Mouse (Mus musculus) spleen, postnatal 10 days (tissue): ENCODE results near the gene Hsd17b11.
"Not testable (repeated sequence)": the region's sequence is repeated elsewhere in the genome, so short reads cannot be mapped to it uniquely, and the experiment has no call there.

Source experiments
- DNase-seq, 2 experiments: peaks; one replicate each; pipeline ENCODE4 v3.0.0; 2021 to 2022; ENCODE audit warnings: low spot score in 2 of 2

Gene Hsd17b11

DNA sequence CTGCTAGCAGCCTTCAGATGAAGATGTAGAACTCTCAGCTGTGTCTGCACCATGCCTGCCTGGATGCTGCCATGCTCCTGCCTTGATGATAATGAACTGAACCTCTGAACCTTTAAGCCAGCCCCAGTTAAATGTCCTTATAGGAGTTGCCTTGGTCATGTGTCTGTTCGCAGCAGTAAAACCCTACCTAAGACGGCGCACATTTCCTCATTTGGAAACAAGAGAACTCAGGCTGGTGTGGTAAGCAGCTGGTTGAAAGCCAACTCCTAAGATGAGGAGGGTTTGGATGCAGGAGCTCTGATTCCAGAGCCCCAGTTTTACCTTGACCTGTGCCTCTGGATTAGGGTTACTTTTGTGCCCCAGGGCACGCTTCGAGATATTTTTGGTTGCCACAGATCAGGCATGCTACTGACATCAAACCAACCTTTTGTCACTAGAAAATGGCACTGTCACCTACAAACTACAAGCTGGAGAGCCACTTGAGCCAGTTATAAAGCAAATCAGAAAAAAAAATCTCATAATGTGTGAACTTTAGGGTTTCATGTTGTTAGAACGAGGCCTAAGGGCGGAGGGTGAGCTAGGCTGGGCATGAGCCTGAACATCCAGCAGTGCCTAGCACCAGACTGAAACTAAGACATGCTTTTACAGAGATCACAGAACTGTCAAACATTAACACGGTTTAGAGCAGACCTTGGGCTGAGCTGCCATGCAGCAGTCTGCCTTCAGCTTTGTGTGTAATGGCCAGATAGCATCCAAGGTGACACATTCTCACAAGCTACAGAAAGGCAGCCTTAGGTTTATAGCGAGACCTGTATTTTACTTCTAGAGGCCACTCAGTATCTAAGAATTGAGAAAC is 40.8 kb downstream of the Hsd17b11 start:
- no peak for DNase-seq

DNA sequence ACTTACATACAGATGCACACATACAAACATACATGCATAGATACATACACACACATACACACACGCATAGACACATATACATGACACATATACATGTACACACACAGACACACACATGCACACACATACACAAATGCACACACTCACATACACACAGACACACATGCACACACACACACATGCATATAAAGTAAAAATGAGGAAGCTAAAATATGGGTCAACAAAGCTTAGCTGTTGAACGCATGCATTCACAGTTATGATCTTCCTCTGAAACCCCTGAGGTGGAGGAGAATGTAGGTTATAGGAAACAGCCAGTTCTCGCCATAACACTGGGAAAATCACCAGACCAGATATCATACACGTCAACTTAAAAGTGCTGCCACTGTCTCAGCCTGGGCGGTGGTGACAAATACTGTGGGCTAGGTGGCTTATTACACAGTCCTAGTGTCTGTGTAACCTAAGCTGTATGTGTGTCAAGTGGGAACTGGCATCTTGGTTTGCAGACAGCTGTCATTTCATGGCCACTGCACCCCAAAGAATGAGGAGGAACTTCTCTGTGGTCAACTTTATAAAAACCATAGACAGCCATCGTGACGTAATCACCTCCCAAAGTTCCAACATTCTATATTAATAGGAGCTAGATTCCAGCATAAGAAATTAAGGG is 43.7 kb downstream of the Hsd17b11 start:
- no peak for DNase-seq

DNA sequence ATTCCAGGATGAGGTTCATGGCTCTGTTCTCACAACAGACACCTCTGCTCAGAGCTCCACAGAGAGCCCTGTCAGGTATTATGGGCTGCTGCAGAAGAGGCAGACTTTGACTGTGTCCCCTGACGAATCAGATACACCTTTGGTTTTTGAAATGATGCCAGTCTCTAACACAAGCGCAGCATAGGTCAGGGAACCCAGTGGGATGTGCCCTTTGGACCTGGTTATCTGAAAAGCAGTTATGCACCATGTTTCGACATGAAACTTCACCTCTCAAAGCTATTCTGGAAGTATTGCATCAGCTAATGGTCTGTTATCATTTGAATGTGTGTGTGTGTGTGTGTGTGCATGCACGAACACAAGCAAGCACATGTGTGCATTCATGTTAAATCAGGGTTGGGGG is 44.4 kb downstream of the Hsd17b11 start, which contains the start of gene Hsd17b13:
Gene Hsd17b13 (minus strand): TSS at position 114 of the 400 bp plus-strand sequence.
- no peak for DNase-seq

DNA sequence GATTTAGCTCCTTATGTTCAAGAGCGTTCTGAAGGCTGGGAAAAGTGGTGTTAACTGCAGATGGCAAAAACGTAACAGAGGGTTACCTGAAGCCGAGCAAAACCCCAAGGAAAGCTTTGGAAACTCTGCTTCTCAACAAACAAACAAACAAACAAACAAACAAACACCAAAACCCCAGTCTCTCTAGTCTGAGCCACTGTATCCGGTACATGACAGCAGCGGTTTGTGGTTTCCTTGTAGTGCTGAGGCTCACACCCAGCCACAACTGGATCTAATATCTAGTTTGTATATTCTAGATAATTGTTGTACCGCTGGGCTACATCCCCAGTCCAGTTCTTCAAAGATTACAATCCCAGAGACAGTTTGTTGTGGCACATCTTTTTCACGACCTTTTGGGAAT is 46.0 kb downstream of the Hsd17b11 start:
- no peak for DNase-seq

DNA sequence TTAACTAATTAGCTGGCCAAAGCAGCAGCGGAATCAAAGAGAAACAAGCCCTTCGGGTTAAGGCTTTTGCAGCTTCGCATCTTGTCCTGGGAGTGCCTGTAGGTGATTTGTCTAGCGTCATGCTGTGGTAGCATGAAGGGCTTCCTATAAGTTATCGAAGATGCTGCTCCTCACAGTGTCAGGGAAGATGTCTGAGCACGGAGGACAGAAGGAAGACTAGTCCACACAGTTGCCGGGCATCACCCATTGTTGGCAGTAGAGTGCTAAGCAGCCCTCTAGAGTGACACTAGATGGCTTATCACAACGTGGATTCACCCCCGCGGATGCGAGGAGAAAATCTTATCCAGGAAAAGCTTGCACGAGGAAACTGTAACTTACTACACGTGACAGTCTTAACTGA is 48.9 kb downstream of the Hsd17b11 start:
- no peak for DNase-seq

DNA sequence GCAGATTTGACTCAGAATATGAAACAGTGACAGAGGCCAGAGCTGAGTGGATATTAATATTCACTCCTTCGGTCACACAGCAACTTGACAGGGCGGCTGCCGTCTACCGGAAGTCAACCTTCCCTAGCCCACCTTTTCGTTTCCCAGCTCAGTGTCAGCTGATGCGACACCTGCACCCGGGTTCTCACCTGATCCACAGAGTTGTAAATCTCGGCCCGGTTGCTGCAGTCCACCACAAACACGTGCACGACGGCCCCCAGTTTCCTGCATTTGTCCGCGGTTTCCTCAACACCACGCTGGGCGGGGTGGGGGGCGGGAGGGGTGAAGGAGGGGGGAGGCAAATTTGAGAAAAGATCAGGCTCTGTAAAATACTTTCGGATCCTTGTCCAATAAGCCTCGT is 49.3 kb downstream of the Hsd17b11 start:
- DNase-seq, result no peak

DNA sequence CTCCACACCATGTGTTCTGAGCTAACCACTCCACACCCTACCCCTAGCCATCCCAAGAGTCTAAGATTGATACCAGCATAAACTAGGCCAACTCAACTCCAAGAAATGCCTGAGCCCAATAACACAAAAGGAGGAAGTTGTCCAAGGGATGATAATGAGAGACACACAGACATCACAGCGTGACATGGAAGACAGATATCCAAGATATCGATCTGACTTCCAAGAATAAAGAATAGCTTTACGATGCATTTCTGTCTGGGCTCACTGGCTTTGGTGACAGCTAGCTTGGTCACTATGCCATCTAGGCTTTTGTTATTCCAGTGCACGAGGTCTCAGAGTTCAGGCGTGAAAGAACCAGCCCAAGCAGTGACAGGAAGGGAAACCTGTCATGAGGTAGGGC is 50.7 kb downstream of the Hsd17b11 start:
- no peak for DNase-seq

DNA sequence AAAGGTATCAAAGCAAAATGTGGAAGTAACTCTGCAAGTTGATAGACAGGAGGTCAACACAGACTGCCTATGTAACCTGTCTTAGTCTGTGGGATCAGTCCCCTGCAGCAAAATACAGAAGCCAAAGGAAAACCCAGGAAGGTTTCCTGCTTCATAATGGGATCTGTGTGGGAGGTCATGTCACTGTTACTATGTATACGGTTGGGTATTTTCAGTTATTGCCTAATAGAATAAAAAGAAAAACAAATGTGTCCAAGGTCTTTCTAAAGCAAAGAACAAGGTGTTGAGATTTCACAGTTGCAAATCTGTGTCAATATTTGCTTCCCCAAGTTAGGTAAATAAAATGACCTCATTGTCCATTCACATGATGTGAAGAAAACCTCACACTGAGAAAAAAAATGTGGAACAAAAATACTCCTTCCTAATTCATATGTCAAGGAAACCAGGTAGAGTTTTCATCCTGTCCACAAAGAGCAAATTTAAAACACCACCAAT is 58.7 kb downstream of the Hsd17b11 start:
- DNase-seq, result no peak

DNA sequence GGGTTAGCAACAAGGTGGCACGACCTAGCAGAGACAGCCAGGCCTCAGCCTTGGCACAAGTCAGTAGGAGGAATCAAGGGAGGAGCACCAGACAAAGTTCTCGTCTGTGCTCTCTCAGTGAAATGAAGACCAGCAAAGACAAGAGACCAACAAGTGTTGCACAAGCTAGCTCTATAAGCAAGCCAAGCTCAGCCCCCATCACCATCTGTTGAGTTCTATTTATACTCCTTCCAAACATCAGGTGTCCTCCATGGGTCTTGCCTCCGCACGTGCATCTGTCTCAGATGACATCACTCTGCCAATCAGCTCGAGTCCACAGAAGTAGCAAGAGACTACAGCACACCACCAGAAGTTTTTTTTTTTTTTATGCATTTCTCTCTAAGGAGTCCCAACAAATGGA is 67.1 kb downstream of the Hsd17b11 start:
- DNase-seq, result no peak

DNA sequence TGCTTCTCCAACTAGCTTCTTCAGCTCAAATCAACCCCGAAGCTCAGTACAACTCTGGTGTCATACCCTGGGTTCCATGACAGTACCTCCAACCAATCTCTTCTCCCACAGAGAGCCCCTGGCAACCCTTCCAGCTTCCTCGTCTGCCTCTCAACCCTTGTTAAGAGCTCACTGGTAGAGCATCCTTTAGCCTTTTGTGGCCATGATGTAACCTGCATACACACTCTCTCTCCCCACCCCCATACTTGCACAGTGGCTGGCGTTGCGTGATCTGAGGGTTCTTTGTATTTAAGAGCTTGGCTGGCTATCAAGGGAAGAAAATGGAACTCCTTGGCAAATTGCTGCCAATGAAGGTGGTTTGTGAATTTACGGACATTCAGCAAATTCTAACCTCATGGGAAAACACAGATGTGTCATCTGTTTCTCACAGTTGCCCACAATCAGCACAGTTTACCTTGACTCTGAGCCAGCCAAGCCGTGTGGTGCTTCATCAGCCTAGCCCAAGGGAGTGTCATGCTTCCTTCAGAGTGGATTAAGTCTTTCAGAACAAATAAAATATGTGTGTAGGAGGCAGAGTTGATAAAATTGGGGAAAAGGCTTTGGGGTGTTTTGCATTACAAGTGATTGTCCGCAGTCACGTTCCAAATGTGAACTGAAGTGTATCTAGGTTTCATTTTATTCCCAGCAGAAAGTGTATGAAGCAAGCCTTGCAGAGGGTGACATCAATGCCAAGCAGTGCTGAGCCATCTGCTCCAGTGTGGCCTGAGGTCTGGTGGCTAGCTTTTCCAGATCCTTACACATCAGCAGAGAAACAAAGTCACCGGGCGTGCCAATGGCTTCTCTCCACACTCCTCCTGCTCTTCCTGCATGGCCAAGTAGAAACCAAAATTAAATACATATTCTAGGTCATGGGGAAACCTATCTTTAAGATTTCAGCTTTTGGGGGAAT is 68.3 kb downstream of the Hsd17b11 start:
- no peak for DNase-seq

DNA sequence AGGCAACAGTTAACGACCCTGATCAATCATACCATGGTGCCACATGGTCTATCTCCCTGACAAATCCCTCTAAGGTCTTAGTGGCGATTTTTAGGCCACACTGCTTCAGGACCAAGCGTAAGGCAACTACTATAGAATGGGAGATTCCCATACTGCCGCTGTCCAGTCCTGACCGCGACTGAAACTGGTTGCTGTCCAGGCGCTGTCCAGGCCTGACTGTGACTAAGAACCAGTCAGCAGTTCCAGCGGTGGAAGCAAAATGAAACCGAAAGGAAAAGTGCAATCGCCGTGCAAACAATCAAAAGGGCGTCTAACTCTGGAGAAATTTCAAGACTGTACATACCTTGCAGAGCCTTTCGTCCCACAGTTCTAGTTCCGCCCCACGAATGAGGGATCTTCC is 71.6 kb downstream of the Hsd17b11 start:
- DNase-seq, result not testable (repeated sequence)

DNA sequence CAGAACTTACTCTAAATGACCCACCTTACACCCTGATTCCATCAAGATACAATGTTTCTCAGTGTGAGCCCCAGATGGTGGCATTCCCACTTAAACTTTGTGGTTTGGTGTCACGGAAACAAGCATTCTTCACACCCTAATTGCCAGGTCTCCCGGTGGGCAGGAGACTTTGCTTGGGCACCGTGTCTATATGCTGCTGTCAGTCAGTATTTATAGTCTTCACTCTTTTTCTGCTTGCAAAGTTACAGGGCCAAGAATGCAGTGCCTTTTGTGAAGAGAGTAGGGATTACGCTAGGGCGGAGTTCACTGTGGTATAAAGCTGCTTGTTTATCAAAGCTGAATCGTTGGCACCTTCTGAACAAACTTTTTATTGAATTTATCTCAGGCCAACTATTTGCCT is 78.5 kb downstream of the Hsd17b11 start:
- DNase-seq, result no peak

DNA sequence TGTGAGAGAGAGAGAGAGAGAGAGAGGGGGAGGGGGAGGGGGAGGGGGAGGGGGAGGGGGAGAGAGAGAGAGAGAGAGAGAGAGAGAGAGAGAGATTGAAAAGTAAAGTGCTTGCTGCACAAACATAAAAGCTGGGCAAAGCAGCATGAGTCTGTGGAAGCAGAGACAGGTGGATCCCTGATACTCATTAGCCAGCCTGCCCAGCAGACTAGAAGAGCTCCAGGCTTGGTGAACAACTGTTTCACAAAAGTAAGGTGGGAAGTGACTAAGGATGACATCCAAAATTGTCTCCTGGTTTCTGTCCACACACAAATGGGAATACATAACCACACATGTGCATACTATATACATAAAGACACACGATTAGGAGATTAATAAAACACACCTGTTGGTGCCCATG is 81.9 kb downstream of the Hsd17b11 start:
- DNase-seq, result no peak
